Mouse (Mus musculus) kidney, adult 2 months (tissue): ENCODE measurements around the gene Adsl.

Experiments
- CTCF ChIP-seq: fragments of 200-500 bp; conservative IDR thresholded peaks from 2 replicates; pipeline ENCODE4 v1.5.1; 2011; ENCODE audit warnings: low read depth, mild to moderate bottlenecking, control low read depth, low read length, moderate library complexity, mixed read lengths; ENCODE audit not compliant: insufficient read depth, insufficient read length
- POLR2A ChIP-seq: fragments of 200-500 bp; IDR thresholded peaks from one replicate; pipeline ENCODE4 v1.6.1; 2011; ENCODE audit warnings: low read depth, low read length, control low read depth

DNA sequence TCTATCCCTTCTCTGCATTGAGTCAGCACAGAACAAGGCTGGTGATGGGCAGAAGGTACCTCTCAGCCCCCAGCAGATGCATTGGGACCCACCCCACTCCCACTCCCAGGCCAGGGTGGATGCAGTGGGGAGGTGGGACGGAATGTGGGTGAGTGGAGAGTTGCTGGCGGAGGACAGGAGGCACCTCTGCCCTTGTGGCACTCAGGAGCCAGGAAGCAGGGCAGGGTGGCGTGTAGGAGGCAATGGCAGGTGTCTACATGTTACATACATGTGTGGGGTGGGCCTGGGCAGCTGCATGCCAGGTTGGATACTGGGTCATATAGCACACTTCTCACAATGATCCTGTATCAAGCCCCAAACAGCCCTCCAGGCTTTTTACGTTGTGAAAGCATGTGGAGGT lies 64.1 kb downstream of the Adsl start:
- TF ChIP-seq POLR2A (no peak), CTCF (no peak)
